Mouse (Mus musculus) megakaryocyte-erythroid progenitor cell, adult 5-6 weeks (primary cell): Measurements from ENCODE around the gene Aspn. TPM values are rescaled to one million over a fixed set of nuclear protein-coding genes. Genes with fewer than 3 reads are reported as not detected.
"Not testable (repeated sequence)": the region's sequence is repeated elsewhere in the genome, so short reads cannot be mapped to it uniquely, and the experiment has no call there.

Experiments
- ATAC-seq: replicated peaks from 2 replicates; pipeline ENCODE4 v1.8.0; 2016; ENCODE audit warnings: mild to moderate bottlenecking, inconsistent platforms; ENCODE audit not compliant: severe bottlenecking, poor library complexity, low FRiP score, low TSS enrichment
- total RNA-seq, 2 experiments: library from RNA; stranded (forward) in 1 of 2; stranded (reverse) in 1 of 2; fragments of 200-1000, 215-1000 nt in 1 of 2; fragments of >200 nt in 1 of 2; fragmentation: Nextera tagmentation in 1 of 2; gene quantifications; 2 replicates each; pipeline ENCODE4 v1.2.3; 2014 to 2017

Gene Aspn
- total RNA-seq, 2 experiments from 2014 or later: not detected

DNA sequence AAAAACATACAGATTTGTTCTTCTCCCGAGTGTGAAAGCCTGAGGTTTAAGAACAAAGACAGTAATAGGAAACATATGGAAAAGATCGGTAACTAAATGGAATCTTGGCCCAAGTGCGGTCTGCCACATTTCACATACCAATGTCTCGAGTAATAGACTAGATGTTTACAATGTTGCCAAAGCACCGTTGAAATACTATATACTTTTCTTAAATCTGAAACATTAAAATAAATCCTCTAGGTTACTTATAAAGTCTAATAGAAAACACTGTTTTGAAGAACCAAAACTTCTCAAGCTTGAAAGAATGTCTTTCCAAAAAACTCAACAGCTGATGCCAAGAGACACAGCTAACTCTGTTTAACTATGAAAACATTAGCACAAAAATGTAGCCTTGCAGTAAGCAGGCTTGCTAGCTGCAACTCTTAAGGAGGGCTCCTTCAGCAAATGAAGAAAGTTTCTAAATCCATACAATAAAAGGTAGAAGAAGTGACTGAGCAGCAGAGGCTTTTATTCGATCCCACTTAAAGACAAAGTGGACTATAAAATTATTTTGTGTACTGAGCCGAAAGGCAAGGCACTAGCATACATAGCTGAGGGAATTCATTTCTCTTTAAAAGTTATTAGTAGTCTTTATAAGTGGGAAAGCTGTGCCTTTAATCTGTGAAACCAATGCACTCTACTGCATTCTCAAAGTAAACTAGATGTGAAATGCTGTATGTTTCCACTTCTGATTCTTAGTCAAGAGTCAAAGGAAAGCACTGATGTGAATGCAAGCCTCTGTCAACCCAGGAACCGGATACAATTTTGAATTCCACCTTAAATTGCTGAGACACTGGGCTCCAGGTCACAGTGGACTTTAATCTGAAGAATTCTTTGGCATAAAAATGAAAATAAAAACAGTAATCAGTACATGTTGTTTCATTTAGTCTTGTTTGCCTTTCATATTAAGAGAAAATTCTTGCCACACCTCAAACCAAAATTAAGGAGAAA is 37.6 kb downstream of the Aspn start, which contains the start of gene Omd:
Gene Omd, plus strand, starts transcription at position 922 of the 990 bp plus-strand sequence.
- ATAC-seq: no peak

DNA sequence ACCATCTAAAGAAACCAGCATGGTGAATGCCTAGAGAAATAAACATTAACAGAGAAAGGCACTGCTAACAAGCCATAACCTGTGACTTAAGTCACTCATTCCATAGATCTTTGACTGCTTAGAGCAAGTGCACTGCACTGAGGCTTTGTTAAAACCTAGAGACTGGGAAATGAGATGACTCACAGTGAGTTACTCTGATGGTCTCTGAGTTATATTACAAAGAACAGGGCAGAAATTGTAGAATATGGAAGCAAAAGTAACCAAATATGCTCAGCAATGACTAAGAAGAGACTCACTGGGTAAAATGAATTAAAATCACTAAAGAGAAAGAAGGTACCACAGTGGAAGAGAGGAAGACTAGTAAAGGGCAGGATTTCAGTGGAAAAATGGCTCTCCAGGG is 39.6 kb downstream of the Aspn start:
- no peak for ATAC-seq

DNA sequence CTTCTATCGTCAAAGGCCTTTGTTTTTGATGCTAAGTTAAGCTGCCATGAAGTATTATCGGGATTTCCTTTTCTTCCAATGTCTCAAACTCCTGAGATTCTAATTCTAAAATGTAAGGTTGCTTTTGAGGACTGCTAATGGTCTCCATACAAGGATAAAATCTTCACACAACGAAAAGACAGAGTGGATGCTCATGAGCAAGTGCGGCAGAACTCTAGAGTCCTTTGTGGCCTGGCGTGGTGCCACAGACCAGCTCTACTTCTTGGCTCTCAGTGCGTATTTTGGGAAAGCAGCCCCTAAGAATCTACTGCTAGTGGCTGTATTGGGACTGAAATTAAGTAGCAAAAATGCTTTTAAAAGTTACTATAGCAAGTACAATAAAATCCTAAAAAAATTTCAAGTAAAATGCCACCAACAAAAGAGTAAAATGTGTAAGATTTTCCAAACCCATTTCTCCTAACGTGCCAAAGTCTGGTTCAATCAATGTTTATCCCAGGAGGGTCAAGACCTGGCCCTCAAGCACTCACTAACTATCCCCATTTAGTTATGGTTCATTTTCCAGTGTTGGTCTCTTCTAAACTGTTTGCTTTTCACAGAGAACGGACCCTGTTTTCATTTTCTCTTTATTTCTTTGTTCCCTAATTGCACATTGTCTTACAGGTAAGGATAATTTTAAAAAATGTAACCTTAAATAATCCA is 40.2 kb downstream of the Aspn start:
- no peak for ATAC-seq

DNA sequence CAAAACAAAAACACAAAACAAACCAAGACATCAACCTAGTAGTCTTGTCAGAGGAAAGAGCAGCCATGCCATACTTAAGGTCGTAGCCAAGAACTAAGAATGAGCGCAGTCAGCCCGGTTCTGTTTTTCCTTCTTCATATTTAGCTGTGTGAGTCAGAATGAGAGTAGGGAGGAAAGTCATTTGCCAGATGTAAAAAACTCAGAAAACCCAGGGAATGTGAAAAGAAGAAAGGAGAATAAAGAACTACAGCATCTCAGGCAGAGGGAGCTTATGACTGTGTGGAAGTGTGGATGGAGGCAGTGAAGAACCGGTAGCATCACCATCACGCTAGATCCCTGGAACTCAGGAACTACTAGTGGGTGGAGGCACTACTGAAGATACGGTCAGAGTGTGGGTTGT is 41.8 kb downstream of the Aspn start:
- no peak for ATAC-seq

DNA sequence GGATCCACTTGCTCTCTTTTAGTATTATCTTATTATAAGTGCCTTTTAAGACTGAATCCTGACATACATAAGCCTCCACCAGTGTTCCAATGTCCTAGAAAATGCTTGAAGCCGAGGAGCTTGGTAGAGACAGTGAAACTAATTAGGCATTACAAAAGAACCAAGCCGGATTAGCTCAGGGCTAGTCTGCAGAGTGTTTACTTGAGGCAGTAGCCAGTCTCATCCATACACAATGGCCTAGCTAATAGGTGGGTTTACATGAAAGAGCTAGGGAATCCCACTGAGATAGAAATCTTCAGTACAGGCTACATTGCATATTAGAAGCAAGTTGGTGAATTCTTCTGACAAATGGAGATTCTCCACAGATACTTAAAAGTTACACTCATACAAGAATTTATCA is 58.3 kb downstream of the Aspn start:
- ATAC-seq: not testable (repeated sequence)

DNA sequence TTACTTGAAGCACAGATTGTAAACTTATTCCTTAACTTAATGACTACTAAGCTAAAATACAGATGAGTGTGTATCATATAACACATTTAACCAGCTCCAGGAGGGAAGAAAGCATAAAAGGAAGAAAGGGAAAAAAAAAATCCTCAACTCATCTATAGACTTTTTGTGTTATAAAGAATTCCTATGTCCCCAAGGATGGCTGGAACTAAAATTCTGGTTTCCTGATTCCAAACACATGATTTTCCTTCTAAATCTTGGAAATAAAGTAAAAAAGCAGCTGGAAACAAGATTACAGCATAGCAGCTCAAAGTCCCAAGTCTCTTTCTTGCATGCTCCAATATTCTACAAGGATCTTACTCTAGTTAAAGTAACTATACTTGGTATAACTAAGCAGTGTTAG is 59.4 kb downstream of the Aspn start:
- ATAC-seq: no peak

DNA sequence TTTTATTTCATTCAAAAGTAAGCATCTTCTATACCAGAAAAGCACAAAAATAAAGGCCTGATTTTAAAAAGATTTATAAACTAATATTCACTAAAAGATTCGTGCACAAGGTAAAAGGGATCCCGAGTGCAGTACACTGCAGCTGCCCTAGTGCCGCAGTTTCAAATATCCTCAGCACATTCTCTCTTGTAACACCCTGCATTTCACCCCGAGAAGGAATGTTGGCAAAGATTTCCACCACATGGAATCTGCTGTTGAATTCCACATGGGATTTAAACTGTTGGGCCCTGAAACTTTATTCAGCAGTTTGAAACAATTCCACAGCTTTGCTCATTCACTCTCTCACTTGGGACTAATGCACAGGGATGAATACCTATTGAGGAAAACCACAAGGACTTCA is 63.5 kb downstream of the Aspn start, which contains the start of gene Ogn:
Gene Ogn, plus strand, starts transcription at position 333 of the 400 bp plus-strand sequence.
- no peak for ATAC-seq

DNA sequence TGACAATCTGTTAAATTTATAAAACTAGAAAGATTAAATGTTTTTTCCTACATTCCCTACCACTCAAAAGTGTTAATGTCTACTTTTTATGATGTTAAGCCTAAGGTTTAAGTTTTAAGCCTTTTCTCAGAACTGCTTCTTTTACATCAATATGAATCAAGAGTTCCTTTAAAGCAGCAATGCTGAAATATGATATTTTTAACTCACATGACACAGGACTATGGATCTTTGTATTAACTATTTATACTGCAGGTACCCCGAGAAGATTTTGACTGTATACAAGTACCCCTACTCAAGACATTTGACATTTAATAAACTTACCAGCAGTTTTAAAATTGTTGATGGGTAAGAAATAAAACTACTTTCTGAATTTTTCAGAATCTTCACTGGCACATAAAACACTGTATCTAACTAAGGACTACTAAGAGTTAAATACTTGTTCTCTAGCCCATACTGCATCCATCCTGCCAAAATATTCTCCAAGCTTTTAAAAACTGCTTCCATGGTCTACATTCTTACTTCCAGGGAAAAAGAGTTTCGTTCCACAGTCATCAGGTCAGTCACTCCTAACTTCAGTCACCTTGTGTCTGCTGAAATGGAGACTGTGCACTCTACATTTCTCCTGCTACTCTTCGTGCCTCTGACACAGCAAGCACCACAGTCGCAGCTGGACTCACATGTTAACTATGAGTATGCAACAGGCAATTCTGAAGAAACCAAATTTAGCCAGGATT is 64.5 kb downstream of the Aspn start:
- ATAC-seq: no peak

DNA sequence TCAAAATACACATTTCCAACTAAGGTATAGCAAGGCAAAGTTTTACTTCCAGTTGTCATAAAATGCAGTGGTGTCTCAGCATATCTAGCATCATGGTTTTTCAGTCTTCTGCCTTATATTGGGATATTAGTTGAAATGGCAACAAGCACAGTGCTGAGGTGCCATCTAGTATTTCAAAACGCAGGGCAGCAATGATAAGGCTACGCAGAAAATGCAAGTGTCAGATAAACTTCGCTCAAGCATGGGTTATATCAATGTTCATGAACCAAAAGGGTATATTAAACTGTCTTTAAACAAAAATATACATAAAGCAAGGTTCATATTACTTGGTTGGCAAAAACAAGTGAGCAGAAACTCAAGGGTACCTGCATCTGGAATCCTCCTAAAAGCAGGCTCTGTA is 72.8 kb downstream of the Aspn start:
- ATAC-seq: peak; percentile 77

Other genes with a start within 250 kb of the Aspn start
- gene Fgd3, start 224.1 kb upstream of the Aspn start, total RNA-seq (2014; fragmentation: Nextera tagmentation): 4.5 and 5.0 TPM in 2 replicates
- gene Fgd3, start 224.1 kb upstream of the Aspn start, total RNA-seq (2017): 4.6 and 5.2 TPM in 2 replicates
- gene Bicd2, start 202.9 kb upstream of the Aspn start, total RNA-seq (2014; fragmentation: Nextera tagmentation): 14.8 and 16.1 TPM in 2 replicates
- 18.3 and 26.2 TPM in 2 replicates for gene Bicd2, start 202.9 kb upstream of the Aspn start, total RNA-seq (2017)
- gene Ippk, start 123.2 kb upstream of the Aspn start, total RNA-seq (2014; fragmentation: Nextera tagmentation): 8.9 and 9.8 TPM in 2 replicates
- 13.0 and 13.2 TPM in 2 replicates for gene Ippk, start 123.2 kb upstream of the Aspn start, total RNA-seq (2017)
- 0.12 and 0.20 TPM in 2 replicates for gene Tes3-ps, start 51.1 kb upstream of the Aspn start, total RNA-seq (2014; fragmentation: Nextera tagmentation)
- 6.5 and 7.0 TPM in 2 replicates for gene Tes3-ps, start 51.1 kb upstream of the Aspn start, total RNA-seq (2017)
- 0.12 TPM in 1 of 2 replicates, not detected in the other for gene Ecm2, start 39.6 kb upstream of the Aspn start, total RNA-seq (2014; fragmentation: Nextera tagmentation)
- gene Ecm2, start 39.6 kb upstream of the Aspn start, total RNA-seq (2017): 0.46 TPM in 1 of 2 replicates, not detected in the other
- not detected in 2 replicates for gene Omd, start 38.0 kb downstream of the Aspn start, total RNA-seq (2014; fragmentation: Nextera tagmentation)
- gene Omd, start 38.0 kb downstream of the Aspn start, total RNA-seq (2017): 0.47 TPM in 1 of 2 replicates, not detected in the other
- not detected in 2 replicates for gene Ogn, start 63.6 kb downstream of the Aspn start, total RNA-seq (2014; fragmentation: Nextera tagmentation)
- not detected in 2 replicates for gene Ogn, start 63.6 kb downstream of the Aspn start, total RNA-seq (2017)
- 44.6 and 44.7 TPM in 2 replicates for gene Cenpp, start 108.3 kb downstream of the Aspn start, total RNA-seq (2014; fragmentation: Nextera tagmentation)
- gene Cenpp, start 108.3 kb downstream of the Aspn start, total RNA-seq (2017): 33.8 and 43.8 TPM in 2 replicates
- gene Nol8, start 108.6 kb downstream of the Aspn start, total RNA-seq (2014; fragmentation: Nextera tagmentation): 43.9 and 63.1 TPM in 2 replicates
- gene Nol8, start 108.6 kb downstream of the Aspn start, total RNA-seq (2017): 60.7 and 71.4 TPM in 2 replicates
- 77.6 and 124 TPM in 2 replicates for gene Iars, start 137.7 kb downstream of the Aspn start, total RNA-seq (2014; fragmentation: Nextera tagmentation)
- gene Iars, start 137.7 kb downstream of the Aspn start, total RNA-seq (2017): 90.4 and 105 TPM in 2 replicates